Mouse (Mus musculus) NIH3T3 (cell line): ENCODE data around the gene Fam83e.

Experiments used
- DNase-seq: peaks from one replicate; pipeline ENCODE4 v3.0.0-alpha.2; 2012; ENCODE audit warnings: low read depth

The Fam83e gene

GRCm38 (mm10) chr7:45739820-45740219, 18.8 kb downstream of the Fam83e start:
- peak; percentile 25 for DNase-seq

- DNase-seq, result no peak
Observed at GRCm38 (mm10) chr7:45741308-45741707, 20.3 kb downstream of the Fam83e start.

- DNase-seq, result no peak
Observed at GRCm38 (mm10) chr7:45741777-45742176, 20.8 kb downstream of the Fam83e start.

- peak; percentile 74 for DNase-seq
Observed at GRCm38 (mm10) chr7:45742338-45742737, 21.3 kb downstream of the Fam83e start.

- peak; percentile 84 for DNase-seq
Observed at GRCm38 (mm10) chr7:45744387-45744786, 23.4 kb downstream of the Fam83e start.

- peak; percentile 26 for DNase-seq
Observed at GRCm38 (mm10) chr7:45746518-45746917, 25.5 kb downstream of the Fam83e start.

- DNase-seq, result no peak
Observed at GRCm38 (mm10) chr7:45747450-45747849, 26.4 kb downstream of the Fam83e start.

- DNase-seq, result peak; percentile 35
Observed at GRCm38 (mm10) chr7:45748110-45748509, 27.1 kb downstream of the Fam83e start.

- DNase-seq, result peak; percentile 69
Observed at GRCm38 (mm10) chr7:45749401-45749800, 28.4 kb downstream of the Fam83e start.

- DNase-seq, result peak; percentile 86
Observed at GRCm38 (mm10) chr7:45750162-45750561, 29.1 kb downstream of the Fam83e start.

- DNase-seq, result no peak
Observed at GRCm38 (mm10) chr7:45755703-45756102, 34.7 kb downstream of the Fam83e start.

- no peak for DNase-seq
Observed at GRCm38 (mm10) chr7:45759400-45759799, 38.4 kb downstream of the Fam83e start.

- no peak for DNase-seq
Observed at GRCm38 (mm10) chr7:45760151-45760550, 39.1 kb downstream of the Fam83e start.

- no peak for DNase-seq
Observed at GRCm38 (mm10) chr7:45765995-45766394, 45.0 kb downstream of the Fam83e start.

- DNase-seq, result no peak
Observed at GRCm38 (mm10) chr7:45766764-45767163, 45.8 kb downstream of the Fam83e start.

GRCm38 (mm10) chr7:45767500-45767899, 46.5 kb downstream of the Fam83e start:
- no peak for DNase-seq

GRCm38 (mm10) chr7:45770427-45771082, 49.5 kb downstream of the Fam83e start:
- DNase-seq, result no peak

GRCm38 (mm10) chr7:45771101-45771500, 50.1 kb downstream of the Fam83e start:
- peak; percentile 20 for DNase-seq

GRCm38 (mm10) chr7:45775237-45775636, 54.2 kb downstream of the Fam83e start:
- DNase-seq, result no peak
